Mouse (Mus musculus) 3134 (cell line): Measurements from ENCODE around the gene Prrc2b.
A peak's percentile ranks its signal among the peaks of the same experiment; 100 is the strongest.

Source experiments
- DNase-seq: peaks from one replicate; pipeline ENCODE4 v3.0.0-alpha.2; 2011; ENCODE audit warnings: low spot score; ENCODE audit not compliant: insufficient read length; ENCODE audit errors: extremely low read depth

Prrc2b gene

GRCm38 (mm10) chr2:32182119-32182518, 31.2 kb downstream of the Prrc2b start:
- DNase-seq = no peak

DNA sequence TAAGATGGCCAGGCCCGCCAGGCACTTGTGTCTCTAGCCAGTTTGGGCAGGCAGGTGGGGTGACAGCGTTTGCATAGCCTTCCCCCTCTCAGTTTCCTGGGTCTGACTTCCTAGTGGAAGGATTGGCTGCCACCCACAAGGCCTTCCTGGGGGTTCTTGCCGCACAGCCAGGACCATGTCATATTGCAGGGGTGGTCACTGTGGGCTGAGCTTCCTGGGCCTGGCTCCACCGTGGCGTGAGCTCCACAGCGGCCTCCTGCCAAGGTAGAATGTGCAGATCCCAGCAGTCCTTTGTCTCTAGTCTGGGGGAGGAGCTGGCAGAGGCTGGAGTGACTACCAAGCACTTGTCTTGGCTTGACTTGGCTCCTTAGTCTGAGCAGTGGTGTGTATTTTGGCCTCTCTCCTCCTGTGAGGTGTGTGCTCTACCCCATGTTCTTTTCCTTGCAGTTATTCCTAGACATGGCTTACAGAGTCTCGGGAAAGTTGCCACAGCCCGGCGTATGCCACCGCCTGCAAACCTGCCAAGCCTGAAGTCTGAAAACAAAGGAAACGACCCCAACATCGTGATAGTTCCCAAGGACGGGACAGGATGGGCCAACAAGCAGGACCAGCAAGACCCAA, 31.9 kb downstream of the Prrc2b start:
- no peak for DNase-seq

- no peak for DNase-seq
Observed at GRCm38 (mm10) chr2:32187019-32187551, 36.2 kb downstream of the Prrc2b start.

- no peak for DNase-seq
Observed at GRCm38 (mm10) chr2:32187649-32188048, 36.8 kb downstream of the Prrc2b start.

- DNase-seq = no peak
Observed at GRCm38 (mm10) chr2:32189060-32189681, 38.3 kb downstream of the Prrc2b start.

DNA sequence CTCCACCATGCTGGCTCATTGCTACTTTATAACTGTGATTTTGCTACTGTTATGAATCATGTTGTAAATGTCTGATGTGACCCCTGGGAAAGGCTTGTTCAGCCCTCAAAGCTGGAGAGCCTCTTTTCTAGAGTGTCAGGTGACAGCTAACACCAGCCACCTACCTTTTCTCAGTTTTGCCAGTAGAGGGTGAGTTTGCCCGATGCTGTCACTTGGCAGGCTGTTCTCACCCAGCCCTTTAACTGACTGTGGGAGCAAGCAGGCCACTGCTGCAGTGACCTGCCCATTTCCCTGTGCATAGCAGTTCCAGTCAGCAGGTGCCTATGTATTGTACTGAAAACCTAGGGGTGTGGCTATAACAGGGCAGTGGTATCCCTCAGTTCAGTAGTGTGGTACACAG, 39.7 kb downstream of the Prrc2b start:
- no peak for DNase-seq

GRCm38 (mm10) chr2:32191872-32192507, 41.1 kb downstream of the Prrc2b start:
- no peak for DNase-seq

DNA sequence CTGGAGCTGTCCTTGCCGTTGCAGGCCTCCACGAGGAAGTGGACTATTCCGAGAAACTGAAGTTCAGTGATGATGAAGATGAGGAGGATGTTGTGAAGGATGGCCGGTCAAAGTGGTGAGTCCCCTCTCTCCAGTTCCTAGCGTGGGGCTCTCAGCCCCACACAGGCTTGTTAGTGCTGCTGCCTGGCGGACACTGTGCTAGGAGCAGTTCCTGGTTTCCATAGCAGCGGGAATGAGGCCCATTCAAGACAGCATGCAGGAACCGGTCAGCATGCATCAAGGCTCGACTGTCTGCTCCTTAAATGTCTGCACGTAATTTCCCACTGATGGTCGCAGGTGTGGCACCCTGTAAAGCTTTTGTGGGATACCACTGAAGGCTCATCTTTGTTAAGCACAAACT, 48.1 kb downstream of the Prrc2b start:
- no peak for DNase-seq

GRCm38 (mm10) chr2:32200033-32200432, 49.2 kb downstream of the Prrc2b start:
- no peak for DNase-seq

DNA sequence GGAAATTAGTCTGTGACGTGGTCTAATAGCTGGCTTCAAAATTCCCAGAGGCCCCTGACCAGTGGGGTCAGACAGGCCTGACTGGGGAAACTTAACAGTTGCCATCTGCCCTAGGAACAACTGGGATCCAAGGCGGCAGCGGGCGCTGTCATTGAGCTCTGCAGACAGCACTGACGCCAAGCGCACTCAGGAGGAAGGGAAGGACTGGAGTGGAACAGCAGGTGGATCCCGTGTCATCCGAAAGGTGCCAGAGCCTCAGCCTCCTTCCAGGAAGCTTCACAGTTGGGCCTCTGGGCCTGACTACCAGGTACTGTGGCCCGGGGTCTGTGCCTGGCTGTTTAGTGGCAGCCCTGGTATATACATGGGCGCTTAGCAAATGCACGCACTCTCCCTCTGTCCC, 49.8 kb downstream of the Prrc2b start:
- DNase-seq = no peak

GRCm38 (mm10) chr2:32201527-32201926, 50.6 kb downstream of the Prrc2b start:
- no peak for DNase-seq

- DNase-seq = no peak
Observed at GRCm38 (mm10) chr2:32203853-32204252, 53.0 kb downstream of the Prrc2b start.

- no peak for DNase-seq
Observed at GRCm38 (mm10) chr2:32207682-32208081, 56.8 kb downstream of the Prrc2b start.

GRCm38 (mm10) chr2:32211689-32212088, 60.8 kb downstream of the Prrc2b start:
- no peak for DNase-seq

DNA sequence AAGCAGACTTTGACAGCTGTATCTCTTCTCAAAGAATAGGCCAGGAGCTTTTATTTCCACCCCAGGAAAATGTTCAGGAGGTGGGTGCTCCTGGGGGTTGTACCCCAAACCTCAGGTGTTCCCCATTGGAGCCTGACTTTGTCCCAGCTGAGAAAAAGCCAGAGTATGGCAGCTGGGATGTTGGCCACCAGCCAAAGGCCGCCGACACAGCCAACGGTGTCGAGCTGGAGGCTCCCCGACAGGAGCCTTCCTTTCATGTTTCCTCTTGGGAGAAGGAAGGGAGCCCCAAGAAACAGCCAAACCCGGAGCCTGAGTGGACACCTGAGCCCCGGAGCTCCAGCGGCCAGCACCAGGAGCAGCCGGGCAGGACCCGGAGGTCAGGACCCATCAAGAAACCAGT, 62.1 kb downstream of the Prrc2b start:
- DNase-seq = no peak

DNA sequence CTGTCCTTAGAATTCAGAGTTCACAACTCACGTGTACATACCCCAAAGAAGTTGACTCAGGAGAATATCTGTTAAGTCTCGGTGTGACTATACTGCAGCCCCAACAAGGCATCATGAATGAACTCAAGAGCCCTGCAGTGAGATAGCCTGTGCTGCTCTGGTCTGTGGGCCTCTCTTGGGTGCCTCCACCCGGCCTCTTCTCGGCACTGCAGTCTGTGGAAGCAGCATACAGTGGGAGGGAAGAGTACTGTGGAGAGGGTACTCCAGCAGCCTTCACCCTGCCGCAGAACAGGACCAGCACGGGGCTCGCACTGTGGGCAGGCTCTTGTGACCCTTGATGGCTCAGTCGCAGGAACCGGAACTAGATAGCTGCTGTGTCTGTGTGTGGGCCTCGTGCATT, 64.7 kb downstream of the Prrc2b start:
- DNase-seq = no peak

GRCm38 (mm10) chr2:32216506-32216905, 65.6 kb downstream of the Prrc2b start:
- DNase-seq = no peak

GRCm38 (mm10) chr2:32217656-32218055, 66.8 kb downstream of the Prrc2b start:
- peak; percentile 49 for DNase-seq

GRCm38 (mm10) chr2:32218113-32218512, 67.2 kb downstream of the Prrc2b start:
- DNase-seq = peak; percentile 70

DNA sequence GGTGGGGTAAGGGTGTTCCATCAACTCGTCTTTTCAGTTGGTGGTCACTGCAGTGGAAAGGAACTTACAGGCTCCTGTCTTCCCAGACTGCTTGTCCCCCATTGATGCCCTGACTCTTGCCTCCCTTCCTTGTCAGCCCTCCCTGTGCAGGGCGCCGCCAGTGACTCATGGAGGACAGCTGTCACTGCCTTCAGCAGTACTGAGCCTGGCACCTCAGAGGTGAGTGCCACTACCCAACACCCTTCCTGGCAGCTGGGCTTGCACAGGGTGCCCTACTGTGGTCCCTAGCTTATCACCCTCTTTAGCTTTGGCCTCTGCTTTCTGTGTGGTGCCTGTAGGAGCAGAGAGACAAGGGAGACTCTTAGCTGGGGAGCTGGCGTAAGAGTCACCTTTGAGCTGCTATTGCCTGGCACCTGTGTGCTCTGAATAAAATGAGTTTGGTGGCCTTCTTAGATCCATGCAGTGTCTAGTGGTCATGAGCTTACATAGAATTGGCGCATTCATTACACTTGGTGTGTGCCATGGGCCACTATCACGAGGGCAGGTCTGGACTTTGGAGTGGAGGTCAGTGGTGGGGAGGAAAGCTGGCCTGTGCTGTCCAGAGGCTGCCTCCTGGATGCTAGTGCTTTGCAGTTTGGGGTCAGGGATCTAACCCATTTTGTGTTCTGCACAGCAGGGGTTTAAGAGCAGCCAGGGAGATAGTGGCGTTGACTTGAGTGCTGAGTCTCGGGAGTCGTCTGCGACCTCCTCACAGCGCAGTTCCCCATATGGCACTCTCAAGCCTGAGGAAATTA, 67.9 kb downstream of the Prrc2b start:
- no peak for DNase-seq

DNA sequence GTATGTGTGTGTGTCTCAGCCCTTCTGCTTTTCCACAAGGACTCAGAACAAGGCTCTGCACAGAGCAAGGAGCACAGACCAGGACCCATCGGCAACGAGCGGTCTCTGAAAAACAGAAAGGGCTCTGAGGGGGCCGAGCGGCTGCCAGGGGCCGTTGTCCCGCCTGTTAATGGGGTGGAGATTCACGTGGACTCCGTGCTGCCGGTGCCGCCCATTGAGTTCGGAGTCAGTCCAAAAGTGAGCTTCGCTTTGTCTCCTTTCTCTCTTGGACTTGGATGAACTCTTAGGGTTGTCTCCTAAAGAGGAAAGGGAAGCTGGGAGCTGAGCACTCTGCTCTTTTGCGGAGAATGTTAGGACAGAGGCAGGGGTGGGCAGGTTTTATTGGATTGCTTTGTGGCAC, 68.6 kb downstream of the Prrc2b start:
- DNase-seq = no peak
